Mouse (Mus musculus) macrophage (primary cell): ENCODE measurements around the gene Gm20518. TPM values are rescaled to one million over a fixed set of nuclear protein-coding genes. Genes with fewer than 3 reads are reported as not detected.

Experiments used
- H3K27ac ChIP-seq: fragments of 350-480 bp; formaldehyde crosslinking; 2 replicates; pipeline ENCODE4 v1.9.0; 2021
- H3K36me3 ChIP-seq: fragments of 350-480 bp; formaldehyde crosslinking; 2 replicates; pipeline ENCODE4 v1.9.0; 2021; ENCODE audit errors: inconsistent target
- H3K4me3 ChIP-seq: fragments of 350-480 bp; formaldehyde crosslinking; 2 replicates; pipeline ENCODE4 v1.9.0; 2021; ENCODE audit errors: inconsistent target
- H3K79me2 ChIP-seq: fragments of 350-480 bp; formaldehyde crosslinking; 2 replicates; pipeline ENCODE4 v1.9.0; 2021; ENCODE audit errors: inconsistent target
- WGBS: methylation state at CpG from one replicate; pipeline ENCODE4 v1.1.7; 2026; ENCODE audit warnings: inconsistent platforms; ENCODE audit not compliant: missing documents; 5-methylcytosine and 5-hydroxymethylcytosine counted together
- polyA plus RNA-seq: library from polyadenylated mRNA; stranded (reverse); fragments of 250-400 nt; gene quantifications from 3 replicates; pipeline ENCODE4 v1.2.4, GENCODE M21; 2018; ENCODE audit warnings: inconsistent platforms

Gm20518 gene
- polyA plus RNA-seq, 1 experiment from 2014 or later: not detected

GRCm38 (mm10) chr16:17843701-17844365 lies 47.6 kb downstream of the Gm20518 start:
- H3K79me2 ChIP-seq: no peaks in the 10 kb centered on the region
- WGBS: 98% methylated on average over 10 of the region's 10 CpGs
- H3K27ac ChIP-seq: no peak overlapping the region
- H3K4me3 ChIP-seq: no peak overlapping the region
- peaks cover 66% of the 10 kb centered on the region for H3K36me3 ChIP-seq

- Histone ChIP-seq H3K36me3 (peaks cover 63% of the 10 kb centered on the region), H3K27ac (no peak overlapping the region), H3K4me3 (no peak overlapping the region), H3K79me2 (no peaks in the 10 kb centered on the region)
- WGBS: 91% methylated on average over 7 of the region's 7 CpGs
Observed at GRCm38 (mm10) chr16:17842437-17842836, 49.0 kb downstream of the Gm20518 start.

- Histone ChIP-seq H3K27ac (no peak overlapping the region), H3K4me3 (no peak overlapping the region), H3K79me2 (no peaks in the 10 kb centered on the region), H3K36me3 (peaks cover 39% of the 10 kb centered on the region)
- WGBS: 89% methylated on average over 4 of the region's 4 CpGs
Observed at GRCm38 (mm10) chr16:17839976-17840375, 51.5 kb downstream of the Gm20518 start.

- peaks cover 20% of the 10 kb centered on the region; the same call in 1 of the 2 replicates for H3K36me3 ChIP-seq
- H3K27ac ChIP-seq: no peak within 1 kb of the TSS
- H3K4me3 ChIP-seq: no peak within 1 kb of the TSS
- H3K79me2 ChIP-seq: no peaks in the 10 kb centered on the region
- 85% methylated on average over 6 of the region's 6 CpGs for WGBS
Observed at GRCm38 (mm10) chr16:17838051-17838450, 53.4 kb downstream of the Gm20518 start, which contains the start of gene Car15. TSS of gene Car15 (minus strand) at chr16:17838364.

GRCm38 (mm10) chr16:17835481-17835880 lies 56.0 kb downstream of the Gm20518 start:
- 45% methylated on average over 13 of the region's 13 CpGs for WGBS
- Histone ChIP-seq H3K27ac (no peak overlapping the region), H3K36me3 (no peaks in the 10 kb centered on the region), H3K79me2 (no peaks in the 10 kb centered on the region), H3K4me3 (no peak overlapping the region)

GRCm38 (mm10) chr16:17834543-17834942 lies 56.9 kb downstream of the Gm20518 start:
- WGBS: 59% methylated on average over 7 of the region's 7 CpGs
- H3K36me3 ChIP-seq: no peaks in the 10 kb centered on the region
- H3K27ac ChIP-seq: no peak overlapping the region
- no peak overlapping the region for H3K4me3 ChIP-seq
- no peaks in the 10 kb centered on the region for H3K79me2 ChIP-seq

GRCm38 (mm10) chr16:17833681-17834399 lies 57.6 kb downstream of the Gm20518 start:
- WGBS: 3% methylated on average over 73 of the region's 103 CpGs
- Histone ChIP-seq H3K79me2 (no peaks in the 10 kb centered on the region), H3K36me3 (no peaks in the 10 kb centered on the region), H3K27ac (no peak overlapping the region), H3K4me3 (no peak overlapping the region)

- Histone ChIP-seq H3K4me3 (no peak overlapping the region), H3K27ac (no peak overlapping the region), H3K79me2 (no peaks in the 10 kb centered on the region), H3K36me3 (no peaks in the 10 kb centered on the region)
- WGBS: 2% methylated on average over 37 of the region's 37 CpGs
Observed at GRCm38 (mm10) chr16:17833321-17833680, 58.2 kb downstream of the Gm20518 start.

GRCm38 (mm10) chr16:17832821-17833220 lies 58.6 kb downstream of the Gm20518 start, which contains the start of gene B830017H08Rik:
TSS of gene B830017H08Rik (plus strand) at chr16:17833121.
- Histone ChIP-seq H3K4me3 (no peak within 1 kb of the TSS), H3K79me2 (no peaks in the 10 kb centered on the region), H3K36me3 (no peaks in the 10 kb centered on the region), H3K27ac (no peak within 1 kb of the TSS)
- WGBS: 34% methylated on average over 7 of the region's 7 CpGs

GRCm38 (mm10) chr16:17831781-17832180 lies 59.7 kb downstream of the Gm20518 start:
- Histone ChIP-seq H3K36me3 (no peaks in the 10 kb centered on the region), H3K79me2 (no peaks in the 10 kb centered on the region), H3K4me3 (no peak overlapping the region), H3K27ac (no peak overlapping the region)
- 15% methylated on average over 10 of the region's 11 CpGs for WGBS

GRCm38 (mm10) chr16:17830385-17831178 lies 60.9 kb downstream of the Gm20518 start:
- Histone ChIP-seq H3K27ac (no peak overlapping the region), H3K36me3 (no peaks in the 10 kb centered on the region)
- 92% methylated on average over 8 of the region's 10 CpGs for WGBS

GRCm38 (mm10) chr16:17828867-17829266 lies 62.6 kb downstream of the Gm20518 start:
- H3K36me3 ChIP-seq: no peaks in the 10 kb centered on the region
- no peaks in the 10 kb centered on the region for H3K79me2 ChIP-seq
- no peak overlapping the region for H3K27ac ChIP-seq
- WGBS: 87% methylated on average over 3 of the region's 3 CpGs
- H3K4me3 ChIP-seq: no peak overlapping the region

More at GRCm38 (mm10) chr16:17830385-17831178, 60.9 kb downstream of the Gm20518 start:
- H3K4me3 ChIP-seq: no peak overlapping the region
- H3K79me2 ChIP-seq: no peaks in the 10 kb centered on the region

- H3K79me2 ChIP-seq: no peaks in the 10 kb centered on the region
- H3K36me3 ChIP-seq: no peaks in the 10 kb centered on the region
- 71% methylated on average over 2 of the region's 2 CpGs for WGBS
- H3K27ac ChIP-seq: no peak overlapping the region
- H3K4me3 ChIP-seq: no peak overlapping the region
Observed at GRCm38 (mm10) chr16:17828229-17828628, 63.2 kb downstream of the Gm20518 start.

- 80% methylated on average over 2 of the region's 2 CpGs for WGBS
- no peaks in the 10 kb centered on the region for H3K36me3 ChIP-seq
- no peak overlapping the region for H3K27ac ChIP-seq
- H3K79me2 ChIP-seq: no peaks in the 10 kb centered on the region
- no peak overlapping the region for H3K4me3 ChIP-seq
Observed at GRCm38 (mm10) chr16:17826500-17826899, 65.0 kb downstream of the Gm20518 start.

GRCm38 (mm10) chr16:17816528-17816927 lies 74.9 kb downstream of the Gm20518 start:
- 98% methylated on average over 8 of the region's 8 CpGs for WGBS
- no peaks in the 10 kb centered on the region for H3K36me3 ChIP-seq
- H3K79me2 ChIP-seq: no peaks in the 10 kb centered on the region
- H3K4me3 ChIP-seq: no peak overlapping the region
- no peak overlapping the region for H3K27ac ChIP-seq
